Mouse (Mus musculus): ENCODE measurements around the gene Krt87. TPM values are rescaled to one million over a fixed set of nuclear protein-coding genes. Genes with fewer than 3 reads are reported as not detected.

Krt87 gene
- total RNA-seq, 1 experiment from 2014 or later: not detected

DNA sequence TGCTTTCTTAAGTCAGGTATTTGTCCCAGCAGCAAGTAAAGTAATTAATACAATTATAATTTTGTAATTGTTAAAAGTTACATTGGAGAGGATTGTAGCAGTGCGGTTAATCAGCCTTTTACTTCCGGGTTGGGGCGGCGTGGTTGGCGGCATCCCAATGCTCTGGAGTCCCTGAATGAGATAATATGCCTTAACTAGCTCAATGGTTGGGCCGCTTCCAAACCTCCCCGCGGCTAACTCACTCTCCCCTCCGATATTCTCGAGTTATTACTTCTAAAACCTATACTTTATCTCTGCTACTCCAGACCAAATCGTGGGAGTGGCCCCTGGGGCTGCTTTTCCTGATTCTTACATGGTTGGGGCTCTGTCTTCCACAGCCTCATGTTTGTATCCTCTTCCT lies 8.0 kb upstream of the Krt87 start:
- no peak for ATAC-seq (replicated peaks in 1 of 2; ENCODE audit: insufficient read depth in 1 of 2, low FRiP score in 2 of 2, low TSS enrichment in 1 of 2, low read depth in 1 of 2, poor library complexity in 2 of 2, severe bottlenecking in 2 of 2)

DNA sequence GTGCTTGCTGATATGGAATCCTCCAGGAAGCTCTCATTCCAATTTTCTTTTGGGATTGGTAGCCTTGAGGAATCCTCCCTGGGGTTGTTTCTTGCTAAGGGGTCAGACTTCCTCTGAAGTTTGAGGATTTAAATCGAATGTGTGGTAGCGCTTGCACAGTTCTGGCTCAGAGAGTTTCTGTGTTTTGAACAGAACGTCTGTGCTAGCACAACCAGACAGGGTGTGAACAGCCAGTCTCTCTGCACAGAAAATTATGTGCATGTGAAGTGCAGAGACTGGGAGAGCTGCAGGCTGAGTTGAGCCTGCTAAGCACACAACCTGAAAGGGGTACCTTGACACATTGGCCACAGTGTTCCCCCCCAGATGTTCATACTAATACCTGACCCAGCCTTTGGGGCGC lies 2.2 kb upstream of the Krt87 start:
- no peak for ATAC-seq (replicated peaks in 1 of 2; ENCODE audit: insufficient read depth in 1 of 2, low FRiP score in 2 of 2, low TSS enrichment in 1 of 2, low read depth in 1 of 2, poor library complexity in 2 of 2, severe bottlenecking in 2 of 2)

DNA sequence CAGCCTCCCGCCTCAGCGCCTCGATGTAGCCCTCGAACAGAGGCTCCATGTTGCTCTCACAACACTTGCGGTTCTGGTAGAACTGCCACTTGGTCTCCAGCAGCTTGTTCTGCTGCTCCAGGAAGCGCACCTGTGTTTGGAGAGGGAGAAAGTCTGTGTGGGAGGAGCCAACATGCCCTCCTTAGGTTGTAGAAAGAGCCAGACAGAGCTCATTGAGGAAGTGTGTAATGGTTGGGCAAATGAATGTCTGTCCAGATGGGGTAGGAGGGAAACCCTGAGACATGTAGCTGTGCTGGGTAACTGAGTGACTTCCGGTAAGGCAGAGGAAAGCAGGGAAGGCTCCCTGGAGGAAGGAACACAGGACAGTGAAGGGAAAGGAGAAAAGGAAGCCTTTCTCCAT lies 2.0 kb downstream of the Krt87 start:
- 0 out of 4 replicates have a peak, but pooled peaks of 1 of the 2 experiments have one; percentile 22 for ATAC-seq (replicated peaks in 1 of 2; ENCODE audit: insufficient read depth in 1 of 2, low FRiP score in 2 of 2, low TSS enrichment in 1 of 2, low read depth in 1 of 2, poor library complexity in 2 of 2, severe bottlenecking in 2 of 2)

DNA sequence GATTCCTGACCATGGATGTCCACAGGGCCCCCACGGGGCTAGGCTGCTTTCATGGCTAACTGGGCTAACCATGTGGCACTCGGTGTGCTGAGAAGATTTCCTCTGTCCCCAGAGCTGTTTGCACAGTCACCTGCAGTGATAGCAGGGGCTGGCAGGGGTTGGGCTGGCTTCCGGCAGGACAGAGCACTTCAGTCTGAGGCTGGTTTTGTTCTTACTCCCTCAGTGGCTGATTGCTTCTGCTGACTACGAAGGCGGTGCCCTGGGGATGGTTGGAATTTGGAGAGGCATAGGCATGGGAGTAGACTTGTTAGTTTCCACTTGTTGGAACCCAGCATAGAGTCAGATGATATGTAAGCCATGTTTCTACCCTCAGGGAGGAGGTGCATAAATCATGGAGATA lies 13.7 kb downstream of the Krt87 start:
- no peak for ATAC-seq (replicated peaks in 1 of 2; ENCODE audit: insufficient read depth in 1 of 2, low FRiP score in 2 of 2, low TSS enrichment in 1 of 2, low read depth in 1 of 2, poor library complexity in 2 of 2, severe bottlenecking in 2 of 2)

DNA sequence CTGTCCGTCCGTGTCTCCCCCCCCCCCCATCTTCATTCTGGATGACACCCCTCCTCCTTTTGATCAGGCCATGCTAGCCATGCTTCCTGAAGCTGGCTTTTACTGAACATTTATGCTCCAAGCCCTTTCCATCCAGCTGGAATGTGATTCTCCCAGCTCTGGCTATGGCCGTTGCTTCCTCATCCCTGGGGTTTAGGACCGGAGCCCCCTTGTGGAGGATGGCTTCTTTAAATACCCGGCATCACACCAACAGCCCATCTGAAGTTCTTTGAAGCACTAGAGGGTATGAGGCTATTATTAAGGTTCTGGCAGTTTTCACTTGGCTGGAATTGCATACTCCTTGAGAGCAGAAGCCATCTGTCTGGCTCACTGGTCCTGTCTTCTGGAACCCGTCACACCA lies 17.7 kb downstream of the Krt87 start:
- no peak for ATAC-seq (replicated peaks in 1 of 2; ENCODE audit: insufficient read depth in 1 of 2, low FRiP score in 2 of 2, low TSS enrichment in 1 of 2, low read depth in 1 of 2, poor library complexity in 2 of 2, severe bottlenecking in 2 of 2)

DNA sequence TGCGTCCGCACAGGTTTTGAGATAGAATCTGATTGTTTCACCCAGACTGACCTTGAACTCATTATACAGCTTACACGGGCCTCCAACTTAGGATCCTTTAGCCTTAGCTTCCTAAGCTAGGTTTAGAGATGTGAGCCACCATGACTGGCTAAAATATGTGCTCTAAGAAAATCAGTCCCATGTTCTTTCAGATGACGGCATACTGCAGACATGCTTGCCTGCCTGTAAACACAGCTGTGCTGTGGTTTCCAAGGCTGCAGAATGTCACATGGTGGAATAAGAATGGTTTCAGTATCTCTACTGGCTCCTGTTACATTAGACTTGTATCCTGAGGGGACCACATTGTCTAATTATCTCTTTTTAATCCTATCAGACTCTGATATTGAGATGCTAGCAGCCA lies 19.7 kb downstream of the Krt87 start:
- ATAC-seq (replicated peaks in 1 of 2; ENCODE audit: insufficient read depth in 1 of 2, low FRiP score in 2 of 2, low TSS enrichment in 1 of 2, low read depth in 1 of 2, poor library complexity in 2 of 2, severe bottlenecking in 2 of 2): no peak

DNA sequence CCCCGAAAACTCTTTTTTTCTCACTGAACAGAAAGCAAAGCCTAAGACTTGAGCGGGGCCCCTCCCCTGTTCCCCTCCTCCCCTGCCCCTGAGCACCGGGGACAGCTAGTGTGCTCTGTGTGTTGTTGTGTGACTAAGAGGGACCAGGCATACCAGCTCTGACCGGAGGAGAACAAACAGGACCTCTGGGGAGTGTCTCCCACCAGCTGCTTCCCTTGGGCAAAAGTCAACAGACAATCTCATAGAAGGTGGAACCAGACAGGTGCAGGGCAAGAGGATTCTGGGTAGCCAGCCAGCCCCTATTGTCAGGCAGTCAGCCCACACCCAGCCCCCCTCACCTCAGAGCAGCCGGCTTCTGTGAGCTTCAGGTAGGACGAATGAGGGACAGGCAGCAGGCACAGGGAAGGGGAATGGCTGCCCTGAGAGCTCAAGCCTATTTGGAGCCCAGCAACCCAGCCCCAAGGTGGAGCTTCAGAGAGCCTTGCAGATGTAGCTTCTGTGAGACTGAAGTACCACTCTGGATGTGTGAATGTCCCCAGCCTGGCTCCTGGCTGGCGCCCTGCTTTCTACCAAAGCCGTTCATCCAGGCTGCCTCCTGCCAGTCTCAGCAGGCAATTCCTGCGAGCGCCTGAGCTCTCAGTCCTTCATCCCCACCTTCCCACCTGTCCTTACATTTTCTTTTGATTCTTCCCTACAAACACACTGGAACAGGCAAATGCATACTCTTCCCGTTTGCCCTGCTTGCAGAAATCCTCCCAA lies 23.6 kb downstream of the Krt87 start:
- ATAC-seq (replicated peaks in 1 of 2; ENCODE audit: insufficient read depth in 1 of 2, low FRiP score in 2 of 2, low TSS enrichment in 1 of 2, low read depth in 1 of 2, poor library complexity in 2 of 2, severe bottlenecking in 2 of 2): no peak

DNA sequence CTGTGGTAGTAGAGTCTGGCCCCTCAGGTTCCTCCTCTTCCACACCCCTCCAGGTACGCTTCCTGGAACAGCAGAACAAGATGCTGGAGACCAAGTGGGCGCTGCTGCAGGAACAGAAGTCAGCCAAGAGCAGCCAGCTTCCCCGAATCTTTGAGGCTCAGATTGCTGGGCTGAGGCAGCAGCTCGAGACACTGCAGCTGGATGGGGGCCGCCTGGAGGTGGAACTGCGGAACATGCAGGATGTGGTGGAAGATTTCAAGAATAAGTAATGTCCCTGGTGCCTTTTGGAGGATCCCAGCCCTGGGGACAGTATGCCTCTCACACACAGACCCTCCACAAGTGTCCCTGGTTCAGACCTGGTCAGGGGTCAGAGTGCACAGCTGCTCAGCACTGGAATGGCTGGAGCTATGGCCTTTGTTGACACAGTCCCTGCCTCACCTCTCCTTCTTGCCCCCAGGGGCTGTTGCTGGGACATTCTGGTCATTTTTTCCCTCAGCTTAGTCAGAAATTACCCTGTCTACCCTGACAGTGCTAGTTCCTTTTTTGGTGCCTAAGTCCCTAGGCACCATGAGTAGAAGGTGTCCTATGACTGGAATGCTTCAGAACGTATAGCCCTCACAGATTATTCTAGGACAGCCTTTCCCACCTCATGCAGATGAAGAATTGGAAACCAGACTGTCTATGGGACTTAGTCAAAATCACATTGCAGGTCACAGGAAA lies 24.5 kb downstream of the Krt87 start:
- ATAC-seq (replicated peaks in 1 of 2; ENCODE audit: insufficient read depth in 1 of 2, low FRiP score in 2 of 2, low TSS enrichment in 1 of 2, low read depth in 1 of 2, poor library complexity in 2 of 2, severe bottlenecking in 2 of 2): no peak

DNA sequence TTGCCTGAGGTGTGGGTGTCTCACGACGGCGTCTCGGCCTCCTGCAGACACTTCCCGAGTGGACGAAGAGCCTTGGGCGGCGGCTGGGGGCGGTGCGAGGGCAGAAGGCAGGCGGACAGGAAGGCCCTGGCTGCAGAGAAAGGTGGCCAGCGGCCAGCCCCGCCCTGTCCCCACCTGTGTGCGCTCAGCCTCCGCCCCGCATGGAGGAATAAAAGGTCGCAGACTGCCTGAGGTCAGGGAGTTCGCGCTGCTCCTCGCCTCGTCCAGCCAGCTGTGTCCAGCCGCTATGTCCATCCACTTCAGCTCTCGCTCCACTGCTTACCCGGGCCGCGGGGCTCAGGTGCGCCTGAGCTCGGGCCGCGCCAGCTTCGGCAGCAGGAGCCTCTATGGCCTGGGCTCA lies 26.4 kb downstream of the Krt87 start:
- no peak for ATAC-seq (replicated peaks in 1 of 2; ENCODE audit: insufficient read depth in 1 of 2, low FRiP score in 2 of 2, low TSS enrichment in 1 of 2, low read depth in 1 of 2, poor library complexity in 2 of 2, severe bottlenecking in 2 of 2)

DNA sequence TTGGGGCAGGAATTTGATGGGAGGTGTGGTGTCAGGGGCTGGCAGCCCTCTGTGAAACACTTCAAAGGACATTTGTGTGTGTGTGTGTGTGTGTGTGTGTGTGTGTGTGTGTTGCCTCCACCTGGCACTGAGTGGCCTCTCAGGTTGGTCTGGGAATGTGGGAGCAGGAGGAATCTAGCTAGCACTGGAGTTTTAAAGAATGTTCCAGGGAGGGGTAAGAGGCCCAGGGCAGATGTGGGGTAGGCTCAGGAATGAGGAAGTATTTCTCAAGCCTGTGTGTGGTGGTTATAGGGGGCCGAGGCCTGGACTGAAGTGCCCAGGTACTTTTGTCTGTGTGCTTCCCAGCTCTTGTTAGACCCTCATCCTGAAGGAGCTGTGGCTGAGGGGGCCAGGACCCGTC lies 27.8 kb downstream of the Krt87 start, which contains the start of gene Krt7:
Gene Krt7 (plus strand): TSS at position 269 of the 400 bp plus-strand sequence.
- ATAC-seq (replicated peaks in 1 of 2; ENCODE audit: insufficient read depth in 1 of 2, low FRiP score in 2 of 2, low TSS enrichment in 1 of 2, low read depth in 1 of 2, poor library complexity in 2 of 2, severe bottlenecking in 2 of 2): peak; percentile 74 to 80

DNA sequence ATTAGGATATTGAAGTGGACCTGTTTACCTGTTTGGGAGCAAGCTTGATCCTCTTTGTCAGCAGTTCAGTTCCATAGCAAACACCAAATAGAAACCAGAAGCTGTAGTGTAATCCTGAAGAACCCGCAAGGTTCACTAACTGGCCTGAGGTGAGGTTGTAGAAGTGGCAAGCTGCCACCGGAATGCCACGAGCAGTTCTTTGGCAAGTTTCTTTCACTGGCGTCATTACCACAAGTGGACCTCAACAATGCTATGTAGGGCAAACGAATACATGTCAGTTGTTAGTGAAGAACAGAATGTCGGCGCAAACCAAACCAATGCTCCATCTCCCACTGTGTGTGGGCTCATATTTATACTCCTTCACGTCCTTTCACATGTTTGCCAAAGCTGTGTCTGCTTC lies 40.3 kb downstream of the Krt87 start:
- peak in 1 of 2 experiments; percentile 10; a peak in 1 of 4 replicates for ATAC-seq (replicated peaks in 1 of 2; ENCODE audit: insufficient read depth in 1 of 2, low FRiP score in 2 of 2, low TSS enrichment in 1 of 2, low read depth in 1 of 2, poor library complexity in 2 of 2, severe bottlenecking in 2 of 2)

DNA sequence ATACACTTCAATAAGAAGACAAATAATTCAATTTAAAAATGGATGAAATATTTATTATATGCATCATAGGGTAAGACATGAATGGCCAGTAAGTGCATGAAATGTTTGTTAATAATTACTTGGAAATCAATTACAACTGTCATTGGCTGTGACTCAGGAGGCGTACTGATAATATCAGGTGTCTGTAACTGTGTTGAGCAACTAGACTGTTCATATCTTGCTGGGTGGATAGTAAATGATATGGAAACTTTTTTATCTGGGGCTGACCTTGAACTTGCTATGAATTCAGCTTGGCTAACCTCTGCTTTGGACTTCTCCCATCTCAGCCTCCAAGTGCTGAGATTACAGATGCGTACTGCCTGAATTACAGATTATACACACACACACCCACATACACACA lies 40.9 kb downstream of the Krt87 start:
- no peak for ATAC-seq (replicated peaks in 1 of 2; ENCODE audit: insufficient read depth in 1 of 2, low FRiP score in 2 of 2, low TSS enrichment in 1 of 2, low read depth in 1 of 2, poor library complexity in 2 of 2, severe bottlenecking in 2 of 2)

DNA sequence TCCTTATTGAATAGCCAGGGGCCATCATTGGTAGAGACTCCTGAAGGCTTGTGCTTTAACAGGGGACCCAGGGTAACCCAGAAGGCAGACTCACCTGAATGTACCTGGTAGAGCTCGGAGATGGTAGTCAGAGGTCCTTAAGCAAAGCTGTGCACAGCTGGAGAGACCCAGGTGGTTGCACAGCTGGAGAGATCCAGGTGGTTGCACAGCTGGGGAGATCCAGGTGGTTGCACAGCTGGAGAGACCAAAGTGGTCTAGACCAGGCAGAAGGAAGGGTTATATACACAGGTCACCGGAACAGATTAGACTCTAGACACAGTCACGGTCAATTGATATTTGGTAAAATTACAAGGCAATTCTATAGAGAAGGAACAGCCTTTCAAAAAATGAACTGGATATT lies 41.7 kb downstream of the Krt87 start:
- no peak for ATAC-seq (replicated peaks in 1 of 2; ENCODE audit: insufficient read depth in 1 of 2, low FRiP score in 2 of 2, low TSS enrichment in 1 of 2, low read depth in 1 of 2, poor library complexity in 2 of 2, severe bottlenecking in 2 of 2)

DNA sequence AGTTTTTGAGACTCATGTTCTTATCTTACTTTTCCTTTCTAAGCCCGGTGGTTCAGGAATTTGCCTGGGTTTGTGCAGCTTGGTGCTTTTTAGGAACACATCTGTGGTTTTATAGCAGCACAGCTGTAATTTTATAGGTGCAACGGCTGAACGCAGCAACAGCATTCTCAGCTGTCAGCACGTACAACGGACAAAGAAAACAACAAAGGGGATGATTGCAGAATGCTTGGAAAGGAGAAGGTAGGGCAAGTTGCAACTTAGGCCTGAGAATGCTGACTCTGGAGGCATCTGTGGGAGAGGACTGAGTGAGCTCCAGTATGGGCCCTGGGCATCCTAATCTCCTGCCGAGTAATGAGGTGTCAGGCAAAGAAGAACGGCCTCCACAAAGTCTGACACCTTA lies 42.1 kb downstream of the Krt87 start:
- no peak for ATAC-seq (replicated peaks in 1 of 2; ENCODE audit: insufficient read depth in 1 of 2, low FRiP score in 2 of 2, low TSS enrichment in 1 of 2, low read depth in 1 of 2, poor library complexity in 2 of 2, severe bottlenecking in 2 of 2)

DNA sequence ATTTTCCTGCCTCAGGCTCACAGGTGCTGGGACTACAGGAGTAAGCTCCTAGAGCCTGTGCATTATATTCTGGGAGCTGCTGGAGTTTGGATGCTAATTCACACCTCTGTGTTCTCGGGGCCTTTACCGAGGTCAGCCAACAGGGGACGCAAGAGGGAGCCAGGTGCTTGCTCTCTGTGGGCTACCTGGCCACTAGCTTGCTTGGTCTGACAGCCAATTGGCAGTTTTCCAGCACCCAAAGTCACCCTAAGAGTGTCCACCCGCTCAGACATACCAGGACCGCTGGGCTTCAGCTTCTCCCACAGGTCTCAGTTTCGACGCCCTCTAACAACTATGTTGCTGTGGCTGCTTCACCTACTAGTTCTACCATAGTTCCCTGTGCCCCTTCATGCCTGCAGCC lies 43.7 kb downstream of the Krt87 start:
- ATAC-seq (replicated peaks in 1 of 2; ENCODE audit: insufficient read depth in 1 of 2, low FRiP score in 2 of 2, low TSS enrichment in 1 of 2, low read depth in 1 of 2, poor library complexity in 2 of 2, severe bottlenecking in 2 of 2): no peak

DNA sequence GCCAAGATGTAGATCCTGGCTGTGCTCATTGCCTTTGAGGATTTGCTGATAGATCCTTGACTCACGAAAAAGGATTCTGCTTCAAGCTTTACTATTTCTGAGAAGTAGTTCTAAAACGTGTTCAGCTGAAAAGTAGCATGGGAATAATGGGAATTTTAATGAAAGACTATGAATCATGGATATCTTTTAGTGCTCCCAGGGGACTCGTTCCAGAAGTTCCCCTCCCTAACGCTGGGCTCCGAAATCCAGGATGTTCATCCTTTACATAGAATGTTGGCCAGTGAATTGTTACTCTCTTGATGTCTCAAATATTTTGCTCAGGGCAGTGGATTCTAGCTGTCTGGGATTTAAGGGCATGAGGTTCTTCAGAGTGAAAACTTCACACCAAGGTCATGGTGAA lies 46.4 kb downstream of the Krt87 start:
- ATAC-seq (replicated peaks in 1 of 2; ENCODE audit: insufficient read depth in 1 of 2, low FRiP score in 2 of 2, low TSS enrichment in 1 of 2, low read depth in 1 of 2, poor library complexity in 2 of 2, severe bottlenecking in 2 of 2): no peak

DNA sequence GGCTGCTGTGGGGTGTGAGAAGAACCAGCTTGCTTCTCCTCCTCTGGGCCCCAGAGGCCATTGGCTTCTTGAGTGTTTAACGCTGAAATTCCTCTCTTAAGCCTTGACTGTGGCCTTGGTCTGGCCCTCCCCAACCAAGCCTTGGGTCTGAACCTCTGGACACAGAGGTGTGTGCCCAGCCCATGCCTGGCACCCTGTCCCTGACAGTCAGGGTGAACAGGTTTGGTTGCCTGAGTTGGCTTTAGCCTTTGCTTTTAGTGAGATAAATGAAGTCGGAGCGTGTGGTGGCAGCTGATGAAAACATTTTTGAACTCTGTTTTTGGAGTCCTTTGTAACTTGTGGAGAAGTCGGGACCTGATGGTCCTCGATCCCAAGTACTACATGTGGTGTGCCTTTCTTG lies 48.4 kb downstream of the Krt87 start:
- no peak for ATAC-seq (replicated peaks in 1 of 2; ENCODE audit: insufficient read depth in 1 of 2, low FRiP score in 2 of 2, low TSS enrichment in 1 of 2, low read depth in 1 of 2, poor library complexity in 2 of 2, severe bottlenecking in 2 of 2)

DNA sequence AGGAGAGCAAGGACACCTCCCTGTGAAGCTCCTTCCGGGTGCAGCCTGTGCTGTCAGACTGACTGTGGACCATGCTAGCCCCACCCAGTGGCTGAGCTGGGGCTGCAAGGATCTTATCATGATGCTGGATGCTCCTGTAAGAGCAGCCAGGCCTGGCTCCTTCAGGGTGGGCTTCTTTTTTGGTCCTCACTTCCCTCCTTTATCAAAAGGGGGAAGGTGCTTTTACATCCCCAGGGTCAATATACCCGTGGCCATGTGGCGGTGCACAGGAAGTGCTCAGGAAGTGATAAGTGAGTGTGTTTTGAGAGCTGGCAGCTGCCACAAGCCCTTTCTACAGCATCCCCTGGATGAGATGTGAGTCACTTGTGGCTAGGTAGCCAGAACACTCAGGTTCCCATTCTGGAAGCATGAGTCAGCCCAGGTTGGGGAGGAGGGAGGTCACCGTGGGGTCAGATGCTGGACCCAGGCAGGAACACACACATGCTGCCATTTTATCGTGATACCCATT lies 50.5 kb downstream of the Krt87 start:
- ATAC-seq (replicated peaks in 1 of 2; ENCODE audit: insufficient read depth in 1 of 2, low FRiP score in 2 of 2, low TSS enrichment in 1 of 2, low read depth in 1 of 2, poor library complexity in 2 of 2, severe bottlenecking in 2 of 2): peak; percentile 70 to 86

DNA sequence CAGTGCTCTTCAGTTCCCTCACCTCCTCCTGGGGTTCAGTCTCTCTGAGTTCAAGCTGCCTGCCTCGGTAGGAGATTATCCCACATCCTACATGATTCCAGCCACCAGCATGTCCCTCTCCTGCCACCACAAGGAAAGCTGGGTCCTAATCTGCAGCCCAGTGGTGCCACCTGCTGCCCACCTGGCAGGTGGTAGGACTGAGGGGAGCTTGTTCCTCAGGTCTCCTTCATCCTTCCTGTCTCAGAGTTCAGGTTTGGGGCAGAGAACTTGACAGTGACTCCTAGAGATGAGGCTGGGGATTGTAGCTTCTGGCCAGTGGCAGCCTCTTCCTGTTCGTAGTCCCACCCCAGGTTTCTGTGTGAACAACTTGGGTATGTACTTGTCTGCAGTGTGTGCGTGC lies 51.4 kb downstream of the Krt87 start:
- no peak for ATAC-seq (replicated peaks in 1 of 2; ENCODE audit: insufficient read depth in 1 of 2, low FRiP score in 2 of 2, low TSS enrichment in 1 of 2, low read depth in 1 of 2, poor library complexity in 2 of 2, severe bottlenecking in 2 of 2)

Data from hematopoietic stem cell, adult 5-6 weeks (primary cell).